Mouse (Mus musculus) heart, adult 2 months (tissue): ENCODE results near the gene Pkhd1.

ENCODE experiments used
- CTCF ChIP-seq: fragments of 200-600 bp; IDR thresholded peaks from 2 replicates; pipeline ENCODE4 v1.8.1; 2022; ENCODE audit warnings: antibody characterized with exemption, mild to moderate bottlenecking, moderate library complexity
- EP300 ChIP-seq: fragments of 200-500 bp; IDR thresholded peaks from 2 replicates; pipeline ENCODE4 v1.6.1; 2011; ENCODE audit warnings: low read depth, low read length, control low read depth; ENCODE audit not compliant: insufficient read depth
- POLR2A ChIP-seq: fragments of 200-500 bp; IDR thresholded peaks from 2 replicates; pipeline ENCODE4 v1.6.1; 2011; ENCODE audit warnings: mild to moderate bottlenecking, low read depth, low read length, control low read depth; ENCODE audit not compliant: insufficient read depth

DNA sequence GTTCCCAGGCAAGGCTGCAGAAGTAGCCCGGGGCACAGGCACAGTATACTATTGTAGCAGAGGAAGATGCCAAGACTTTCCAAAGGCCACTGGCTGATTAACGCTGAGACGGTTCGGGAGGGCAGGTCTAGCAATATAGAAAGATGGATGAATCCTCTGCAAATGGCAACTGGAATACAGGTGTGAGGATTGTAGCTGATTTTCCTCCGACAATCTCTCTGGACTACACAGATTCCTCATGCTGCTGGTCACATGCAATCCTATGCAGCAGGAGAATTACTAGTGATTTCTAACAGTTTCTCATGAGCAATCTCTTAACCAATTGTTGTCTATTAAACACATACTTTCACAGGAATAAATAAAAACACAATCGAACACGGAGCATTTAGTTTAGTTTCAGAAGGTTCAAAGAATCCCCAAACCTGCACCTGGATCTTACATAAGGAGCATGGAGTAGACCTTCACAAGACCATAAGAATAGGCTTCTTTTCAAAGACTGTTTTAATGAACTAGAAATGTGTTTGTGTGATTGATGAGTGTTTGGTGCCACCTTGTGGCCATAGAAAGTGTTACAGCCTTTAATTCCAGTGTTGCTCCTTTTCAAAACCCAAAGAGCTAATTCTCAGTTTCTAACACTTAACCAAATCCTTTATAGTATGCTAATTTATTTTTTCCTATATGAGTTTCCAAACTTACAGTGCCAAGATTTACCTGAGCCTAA, 104.3 kb downstream of the Pkhd1 start:
- TF ChIP-seq EP300, result no peak
- TF ChIP-seq POLR2A, result no peak
- TF ChIP-seq CTCF, result peak; percentile 84
